Mouse (Mus musculus): ENCODE results near the gene Slc25a35. TPM values are rescaled to one million over a fixed set of nuclear protein-coding genes. Genes with fewer than 3 reads are reported as not detected.
"Not testable (repeated sequence)": the region's sequence is repeated elsewhere in the genome, so short reads cannot be mapped to it uniquely, and the experiment has no call there.

The Slc25a35 gene
- polyA plus RNA-seq, 1 experiment: 46.2 TPM

- H3K36me3 ChIP-seq (ENCODE audit: control insufficient read depth, insufficient read depth, low read length): no peaks in the 10 kb centered on the region
- no peak for TF ChIP-seq CTCF (conservative IDR thresholded peaks at IDR 0.05; ENCODE audit: insufficient read depth, insufficient read length, low read depth, low read length)
- TF ChIP-seq POLR2A (IDR thresholded peaks at IDR 0.05; ENCODE audit: low read depth, low read length): no peak
- WGBS: 10% methylated on average over 38 of the region's 38 CpGs
Measured at GRCm38 (mm10) chr11:69008182-69009121, 40.5 kb downstream of the Slc25a35 start, which contains the start of gene Pfas. Gene Pfas, minus strand, starts transcription at chr11:69008460.

GRCm38 (mm10) chr11:69009508-69009907 is 41.6 kb downstream of the Slc25a35 start:
- TF ChIP-seq POLR2A (IDR thresholded peaks at IDR 0.05; ENCODE audit: low read depth, low read length) (no peak), CTCF (conservative IDR thresholded peaks at IDR 0.05; ENCODE audit: insufficient read depth, insufficient read length, low read depth, low read length) (no peak)
- Histone ChIP-seq H3K27me3 (replicated peaks; ENCODE audit: control insufficient read depth, insufficient read depth, low read length) (no peaks in the 10 kb centered on the region), H3K27ac (ENCODE audit: insufficient read depth, low read depth, low read length) (no peak overlapping the region), H3K4me1 (ENCODE audit: control insufficient read depth, insufficient read depth, low read length) (peaks cover 3% of the 10 kb centered on the region; the same call in 1 of the 2 replicates), H3K36me3 (ENCODE audit: control insufficient read depth, insufficient read depth, low read length) (no peaks in the 10 kb centered on the region), H3K4me3 (ENCODE audit: insufficient read depth, low read depth, low read length) (no peak overlapping the region)
- WGBS: 87% methylated on average over 1 of the region's 1 CpGs
- DNase-seq: no peak

More at GRCm38 (mm10) chr11:69008182-69009121, 40.5 kb downstream of the Slc25a35 start, which contains the start of gene Pfas:
- Histone ChIP-seq H3K4me3 (ENCODE audit: insufficient read depth, low read depth, low read length) (peak within 1 kb of the TSS; percentile 64), H3K27me3 (replicated peaks; ENCODE audit: control insufficient read depth, insufficient read depth, low read length) (no peaks in the 10 kb centered on the region), H3K4me1 (ENCODE audit: control insufficient read depth, insufficient read depth, low read length) (peaks cover 3% of the 10 kb centered on the region; the same call in 1 of the 2 replicates), H3K27ac (ENCODE audit: insufficient read depth, low read depth, low read length) (no peak within 1 kb of the TSS)
- peak; percentile 91 for DNase-seq

- Histone ChIP-seq H3K4me1 (ENCODE audit: control insufficient read depth, insufficient read depth, low read length) (peaks cover 3% of the 10 kb centered on the region; the same call in 1 of the 2 replicates), H3K36me3 (ENCODE audit: control insufficient read depth, insufficient read depth, low read length) (no peaks in the 10 kb centered on the region), H3K4me3 (ENCODE audit: insufficient read depth, low read depth, low read length) (no peak overlapping the region), H3K27me3 (replicated peaks; ENCODE audit: control insufficient read depth, insufficient read depth, low read length) (no peaks in the 10 kb centered on the region), H3K27ac (ENCODE audit: insufficient read depth, low read depth, low read length) (no peak overlapping the region)
- DNase-seq: no peak
- 88% methylated on average over 15 of the region's 15 CpGs for WGBS
- TF ChIP-seq POLR2A (IDR thresholded peaks at IDR 0.05; ENCODE audit: low read depth, low read length) (no peak), CTCF (conservative IDR thresholded peaks at IDR 0.05; ENCODE audit: insufficient read depth, insufficient read length, low read depth, low read length) (no peak)
Measured at GRCm38 (mm10) chr11:69010400-69011323, 42.7 kb downstream of the Slc25a35 start.

GRCm38 (mm10) chr11:69011445-69011844 is 43.5 kb downstream of the Slc25a35 start:
- H3K27me3 ChIP-seq (replicated peaks; ENCODE audit: control insufficient read depth, insufficient read depth, low read length); H3K36me3 ChIP-seq (ENCODE audit: control insufficient read depth, insufficient read depth, low read length); H3K4me1 ChIP-seq (ENCODE audit: control insufficient read depth, insufficient read depth, low read length); DNase-seq; H3K27ac ChIP-seq (ENCODE audit: insufficient read depth, low read depth, low read length): not testable (repeated sequence)
- H3K4me3 ChIP-seq (ENCODE audit: insufficient read depth, low read depth, low read length): peak overlapping the region; percentile 99
- 66% methylated on average over 2 of the region's 2 CpGs for WGBS

- peaks cover 8% of the 10 kb centered on the region; the same call in 1 of the 2 replicates for H3K4me1 ChIP-seq (ENCODE audit: control insufficient read depth, insufficient read depth, low read length)
- peak overlapping the region; percentile 99 for H3K4me3 ChIP-seq (ENCODE audit: insufficient read depth, low read depth, low read length)
- peak; percentile 97 for DNase-seq
- H3K27ac ChIP-seq (ENCODE audit: insufficient read depth, low read depth, low read length): peak overlapping the region; percentile 100
- under 1% methylated on average over 18 of the region's 18 CpGs for WGBS
- no peaks in the 10 kb centered on the region for H3K27me3 ChIP-seq (replicated peaks; ENCODE audit: control insufficient read depth, insufficient read depth, low read length)
- TF ChIP-seq CTCF (conservative IDR thresholded peaks at IDR 0.05; ENCODE audit: insufficient read depth, insufficient read length, low read depth, low read length) (no peak), POLR2A (IDR thresholded peaks at IDR 0.05; ENCODE audit: low read depth, low read length) (peak; percentile 91)
- no peaks in the 10 kb centered on the region for H3K36me3 ChIP-seq (ENCODE audit: control insufficient read depth, insufficient read depth, low read length)
Measured at GRCm38 (mm10) chr11:69012071-69012601, 44.2 kb downstream of the Slc25a35 start.

GRCm38 (mm10) chr11:69015644-69016441 is 47.9 kb downstream of the Slc25a35 start, which contains the start of gene Ctc1:
Gene Ctc1, plus strand, starts transcription at chr11:69015911.
- Histone ChIP-seq H3K4me1 (ENCODE audit: control insufficient read depth, insufficient read depth, low read length) (peaks cover 8% of the 10 kb centered on the region; the same call in 1 of the 2 replicates), H3K27me3 (replicated peaks; ENCODE audit: control insufficient read depth, insufficient read depth, low read length) (no peaks in the 10 kb centered on the region), H3K4me3 (ENCODE audit: insufficient read depth, low read depth, low read length) (peak within 1 kb of the TSS; percentile 62), H3K36me3 (ENCODE audit: control insufficient read depth, insufficient read depth, low read length) (no peaks in the 10 kb centered on the region), H3K27ac (ENCODE audit: insufficient read depth, low read depth, low read length) (peak within 1 kb of the TSS; percentile 69; the same call in 1 of the 2 replicates)
- 2% methylated on average over 38 of the region's 38 CpGs for WGBS
- TF ChIP-seq CTCF (conservative IDR thresholded peaks at IDR 0.05; ENCODE audit: insufficient read depth, insufficient read length, low read depth, low read length) (peak; percentile 71), POLR2A (IDR thresholded peaks at IDR 0.05; ENCODE audit: low read depth, low read length) (peak; percentile 42)
- DNase-seq: peak; percentile 94
